Mouse (Mus musculus) neural tube, embryonic 11.5 days (tissue): ENCODE measurements around the gene Zswim5. TPM values are rescaled to one million over a fixed set of nuclear protein-coding genes. Genes with fewer than 3 reads are reported as not detected.
A peak's percentile ranks its signal among the peaks of the same experiment; 100 is the strongest.
"Not testable (repeated sequence)": the region's sequence is repeated elsewhere in the genome, so short reads cannot be mapped to it uniquely, and the experiment has no call there.

ENCODE experiments used
- ATAC-seq: fragments of 200-750 bp; cut with Nextera tagmentation; 2 replicates; pipeline ENCODE4 v1.8.0; 2017; ENCODE audit warnings: moderate number of reproducible peaks, mild to moderate bottlenecking, moderate TSS enrichment, moderate library complexity; ENCODE audit not compliant: insufficient read depth, low FRiP score, low TSS enrichment
- DNase-seq: peaks from one replicate; pipeline ENCODE4 v3.0.0-alpha.2; 2015; ENCODE audit warnings: low spot score
- H3K27ac ChIP-seq: fragments of 300-500 bp; sonication (generic); 2 replicates; pipeline ENCODE4 v1.5.1; 2014; ENCODE audit warnings: low read depth, mild to moderate bottlenecking, low read length
- H3K27me3 ChIP-seq: fragments of 300-500 bp; sonication (generic); 2 replicates; pipeline ENCODE4 v1.6.1; 2014; ENCODE audit warnings: mild to moderate bottlenecking, low read length, mixed read lengths; ENCODE audit not compliant: control insufficient read depth, insufficient read depth
- H3K36me3 ChIP-seq: fragments of 300-500 bp; sonication (generic); 2 replicates; pipeline ENCODE4 v1.6.1; 2014; ENCODE audit warnings: mild to moderate bottlenecking, low read length, moderate library complexity, mixed read lengths; ENCODE audit not compliant: control insufficient read depth, insufficient read depth
- H3K4me1 ChIP-seq: fragments of 300-500 bp; sonication (generic); 2 replicates; pipeline ENCODE4 v1.6.1; 2014; ENCODE audit warnings: low read length, mixed read lengths; ENCODE audit not compliant: control insufficient read depth, insufficient read depth
- H3K4me2 ChIP-seq: fragments of 300-500 bp; sonication (generic); 2 replicates; pipeline ENCODE4 v1.6.1; 2014; ENCODE audit warnings: low read depth, mild to moderate bottlenecking, moderate library complexity
- H3K4me3 ChIP-seq: fragments of 300-500 bp; sonication (generic); 2 replicates; pipeline ENCODE4 v1.5.1; 2014; ENCODE audit warnings: low read depth, low read length
- H3K9ac ChIP-seq: fragments of 300-500 bp; sonication (generic); 2 replicates; pipeline ENCODE4 v1.6.1; 2014; ENCODE audit warnings: mild to moderate bottlenecking, low read length
- H3K9me3 ChIP-seq: fragments of 300-500 bp; sonication (generic); 2 replicates; pipeline ENCODE4 v1.6.1; 2016; ENCODE audit warnings: low read length; ENCODE audit not compliant: control insufficient read depth
- WGBS: fragments of 180-500 bp; shearing (Covaris S2); extraction: QIAGEN DNeasy Blood & Tissue Kit; methylation state at CpG from one replicate; pipeline ENCODE4 v1.1.7; 2014; 5-methylcytosine and 5-hydroxymethylcytosine counted together
- polyA plus RNA-seq: library from polyadenylated mRNA; unstranded; fragments of >200 nt; fragmentation: Nextera tagmentation; extraction: Ambion mirVana; gene quantifications from 2 replicates; pipeline ENCODE4 v1.2.1, GENCODE M21; 2014

Zswim5 gene
- 11.1 and 13.6 TPM in 2 replicates for polyA plus RNA-seq

DNA sequence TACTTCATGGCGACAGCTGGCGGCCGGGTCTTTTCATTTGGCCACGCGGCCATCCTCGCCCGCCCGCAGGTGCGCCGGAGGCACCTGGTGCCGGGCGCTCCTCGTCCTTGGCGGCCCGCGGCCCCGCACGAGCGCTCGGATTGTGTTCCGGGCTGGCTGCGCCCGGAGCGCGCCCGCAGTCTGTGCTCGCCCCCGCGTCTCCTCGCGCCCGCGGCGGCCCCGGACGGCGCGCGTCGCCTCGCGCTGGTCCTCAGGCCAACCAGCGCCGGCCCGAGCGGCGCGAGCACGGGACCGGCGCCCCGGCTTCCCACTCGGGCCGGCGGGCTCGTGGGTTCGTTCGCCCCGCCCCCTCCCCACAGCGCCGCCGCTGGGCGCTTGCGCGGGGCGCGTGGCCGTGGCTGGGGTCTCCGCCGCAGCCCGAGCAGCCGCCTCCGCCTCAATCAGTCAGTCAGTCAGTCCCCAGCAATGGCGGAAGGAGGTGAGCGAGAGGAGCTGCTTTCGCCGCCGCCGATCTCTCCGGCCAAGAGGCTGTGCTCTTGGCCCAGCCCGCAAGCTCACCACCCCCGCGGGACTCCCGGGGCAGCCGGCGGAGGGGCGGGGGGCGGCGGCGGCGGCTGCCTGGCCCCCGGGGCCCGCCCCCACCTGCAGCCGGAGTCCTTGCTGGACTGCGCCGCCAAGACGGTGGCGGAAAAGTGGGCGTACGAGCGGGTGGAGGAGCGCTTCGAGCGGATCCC, at the start of gene Zswim5:
Gene Zswim5, plus strand, starts transcription at position 382 of the 734 bp plus-strand sequence.
- peak within 1 kb of the TSS; percentile 98 for H3K27ac ChIP-seq
- WGBS: under 1% methylated on average over 91 of the region's 104 CpGs
- H3K36me3 ChIP-seq: no peaks in the 10 kb centered on the region
- peak within 1 kb of the TSS; percentile 78 for H3K4me2 ChIP-seq
- no peaks in the 10 kb centered on the region for H3K27me3 ChIP-seq
- H3K9ac ChIP-seq: peak within 1 kb of the TSS; percentile 94
- H3K4me1 ChIP-seq: peaks cover 5% of the 10 kb centered on the region; the same call in 1 of the 2 replicates
- DNase-seq (peak; percentile 88), ATAC-seq (peak; percentile 87)
- H3K4me3 ChIP-seq: peak within 1 kb of the TSS; percentile 94
- H3K9me3 ChIP-seq: no peaks in the 10 kb centered on the region

DNA sequence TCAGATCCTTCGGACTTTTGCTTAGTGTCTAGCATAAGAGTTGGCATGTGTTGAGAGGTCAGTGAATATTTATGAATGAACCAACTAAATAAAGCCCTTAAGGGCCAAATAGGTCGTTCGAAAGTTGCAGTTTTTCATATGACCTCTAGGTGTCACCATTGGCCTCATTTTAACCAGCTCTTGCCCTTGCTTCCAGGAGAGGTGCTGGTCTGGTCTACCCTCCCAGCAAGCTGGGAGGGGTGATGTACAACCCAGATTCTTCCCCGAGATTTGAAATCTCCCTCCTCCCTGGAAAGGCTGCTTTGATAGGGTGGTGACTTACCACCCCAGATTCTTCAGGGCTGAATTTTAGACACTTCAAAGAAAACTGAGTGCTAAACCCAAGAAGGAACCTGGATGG, 49.4 kb upstream of the Zswim5 start:
- ATAC-seq (no peak), DNase-seq (peak; percentile 62)
- H3K27me3 ChIP-seq: no peaks in the 10 kb centered on the region
- peaks cover 9% of the 10 kb centered on the region; the same call in 1 of the 2 replicates for H3K4me1 ChIP-seq
- H3K36me3 ChIP-seq: no peaks in the 10 kb centered on the region
- H3K9ac ChIP-seq: no peak overlapping the region
- 4% methylated on average over 4 of the region's 4 CpGs for WGBS
- no peak overlapping the region for H3K4me3 ChIP-seq
- no peak overlapping the region for H3K27ac ChIP-seq
- no peak overlapping the region for H3K4me2 ChIP-seq
- no peaks in the 10 kb centered on the region for H3K9me3 ChIP-seq

DNA sequence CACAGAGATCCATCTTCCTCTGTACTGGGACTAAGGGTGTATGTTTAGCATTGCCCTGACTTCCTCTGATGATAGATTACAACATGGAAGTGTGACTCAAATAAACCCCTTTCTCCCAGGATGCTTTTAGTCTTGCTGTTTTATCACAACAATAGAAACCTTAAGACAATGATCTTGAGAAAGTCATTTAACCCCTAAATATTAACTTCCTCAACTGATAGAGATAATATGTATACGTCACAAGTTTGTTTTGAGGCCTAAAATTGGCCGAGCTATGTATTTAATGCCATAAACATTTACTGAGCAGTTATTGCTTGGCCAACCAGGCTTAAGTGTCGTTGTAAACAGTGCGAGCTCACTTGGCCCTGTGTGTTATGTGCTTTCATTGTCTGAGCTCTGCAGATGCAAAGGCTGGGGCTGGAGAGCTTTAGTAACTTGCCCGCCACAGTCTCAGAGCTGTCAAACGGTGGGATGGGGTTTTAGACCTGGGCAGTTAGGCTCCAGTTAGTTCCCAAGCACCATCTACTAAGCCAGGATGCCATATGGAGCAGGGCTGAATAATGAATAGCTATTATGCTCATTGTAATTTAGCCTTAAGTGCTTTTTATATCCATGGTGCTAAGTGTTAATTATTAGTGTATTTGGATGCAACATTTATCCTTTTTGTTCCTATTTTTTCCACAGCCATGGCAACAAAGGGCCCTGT, 47.7 kb upstream of the Zswim5 start:
- no peak overlapping the region for H3K4me2 ChIP-seq
- peaks cover 9% of the 10 kb centered on the region; the same call in 1 of the 2 replicates for H3K4me1 ChIP-seq

DNA sequence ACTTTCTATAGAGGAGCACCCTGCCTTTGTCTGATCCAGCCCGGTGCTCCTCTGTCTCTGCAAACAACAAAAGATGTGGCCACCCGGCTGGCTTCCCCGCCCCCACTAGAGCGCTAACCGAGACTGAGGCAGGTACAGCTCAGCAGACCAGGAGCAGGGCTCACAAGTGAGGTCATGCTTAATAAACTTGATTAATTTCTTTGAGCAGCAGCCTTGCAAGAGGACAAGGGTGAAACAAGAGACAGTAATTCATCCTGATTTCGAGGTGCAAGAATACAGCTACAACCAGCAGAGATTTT, 47.2 kb upstream of the Zswim5 start:
- H3K27ac ChIP-seq: peak overlapping the region; percentile 75
- 11% methylated on average over 6 of the region's 6 CpGs for WGBS
- DNase-seq: peak; percentile 74
- H3K4me3 ChIP-seq: no peak overlapping the region
- H3K27me3 ChIP-seq: no peaks in the 10 kb centered on the region
- H3K4me1 ChIP-seq: peaks cover 8% of the 10 kb centered on the region; the same call in 1 of the 2 replicates
- no peaks in the 10 kb centered on the region for H3K36me3 ChIP-seq
- peak; percentile 86 for ATAC-seq
- H3K9ac ChIP-seq: peak overlapping the region; percentile 12; the same call in 1 of the 2 replicates
- H3K9me3 ChIP-seq: no peaks in the 10 kb centered on the region
- H3K4me2 ChIP-seq: no peak overlapping the region

More for the DNA sequence above, 47.7 kb upstream of the Zswim5 start:
- Histone ChIP-seq H3K4me3 (no peak overlapping the region), H3K9me3 (no peaks in the 10 kb centered on the region), H3K9ac (peak overlapping the region; percentile 44; the same call in 1 of the 2 replicates), H3K36me3 (no peaks in the 10 kb centered on the region), H3K27me3 (no peaks in the 10 kb centered on the region), H3K27ac (peak overlapping the region; percentile 75)
- ATAC-seq (peak; percentile 43), DNase-seq (no peak)
- WGBS: 34% methylated on average over 6 of the region's 6 CpGs

DNA sequence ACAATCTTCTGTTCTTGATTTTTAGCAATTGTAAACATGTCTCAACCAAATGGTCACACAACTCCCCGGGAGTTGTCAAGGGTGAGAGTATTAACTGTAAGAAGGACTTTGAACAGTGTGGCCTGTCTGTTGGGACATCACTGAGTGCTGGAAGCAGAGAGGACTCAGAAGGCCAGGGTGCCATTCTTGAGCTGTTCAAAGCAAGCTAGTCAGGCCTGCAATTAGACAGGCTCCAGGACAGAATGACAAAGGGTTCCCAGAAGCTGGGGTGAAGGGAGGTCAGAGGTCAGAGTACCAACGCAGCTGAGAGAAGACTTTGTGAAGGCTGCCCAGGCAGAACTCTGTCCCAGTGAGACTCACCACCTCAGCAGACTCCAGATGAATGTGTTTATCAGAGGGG, 38.2 kb upstream of the Zswim5 start:
- H3K4me2 ChIP-seq: no peak overlapping the region
- H3K9ac ChIP-seq: no peak overlapping the region
- DNase-seq (no peak), ATAC-seq (no peak)
- no peaks in the 10 kb centered on the region for H3K4me1 ChIP-seq
- H3K9me3 ChIP-seq: no peaks in the 10 kb centered on the region
- no peak overlapping the region for H3K27ac ChIP-seq
- H3K4me3 ChIP-seq: no peak overlapping the region
- H3K27me3 ChIP-seq: no peaks in the 10 kb centered on the region
- no peaks in the 10 kb centered on the region for H3K36me3 ChIP-seq
- 28% methylated on average over 2 of the region's 2 CpGs for WGBS

DNA sequence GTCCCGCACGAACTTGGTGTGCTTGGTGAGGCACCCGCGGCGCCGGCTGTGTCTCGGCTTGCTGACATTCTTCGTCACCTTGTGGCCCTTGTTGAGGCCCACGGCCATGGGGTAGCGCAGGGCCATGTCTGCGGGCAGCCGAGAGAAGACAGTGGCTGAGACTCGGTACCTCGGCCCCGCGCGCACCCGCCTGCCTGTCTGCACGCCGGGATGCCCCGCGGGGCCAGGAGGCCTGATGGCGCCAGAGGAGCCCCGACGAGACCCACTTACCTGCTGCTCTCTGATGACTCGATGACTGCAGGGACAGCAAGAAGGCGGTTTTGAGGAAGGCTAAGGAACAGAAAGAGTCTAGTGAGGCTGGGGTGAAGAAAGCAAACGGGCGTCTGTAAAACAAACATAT, 37.1 kb upstream of the Zswim5 start:
- DNase-seq, ATAC-seq, H3K4me1 ChIP-seq, H3K4me3 ChIP-seq, H3K36me3 ChIP-seq, H3K27ac ChIP-seq, H3K4me2 ChIP-seq, H3K27me3 ChIP-seq, H3K9ac ChIP-seq, H3K9me3 ChIP-seq: not testable (repeated sequence)
- 43% methylated on average over 20 of the region's 29 CpGs for WGBS

DNA sequence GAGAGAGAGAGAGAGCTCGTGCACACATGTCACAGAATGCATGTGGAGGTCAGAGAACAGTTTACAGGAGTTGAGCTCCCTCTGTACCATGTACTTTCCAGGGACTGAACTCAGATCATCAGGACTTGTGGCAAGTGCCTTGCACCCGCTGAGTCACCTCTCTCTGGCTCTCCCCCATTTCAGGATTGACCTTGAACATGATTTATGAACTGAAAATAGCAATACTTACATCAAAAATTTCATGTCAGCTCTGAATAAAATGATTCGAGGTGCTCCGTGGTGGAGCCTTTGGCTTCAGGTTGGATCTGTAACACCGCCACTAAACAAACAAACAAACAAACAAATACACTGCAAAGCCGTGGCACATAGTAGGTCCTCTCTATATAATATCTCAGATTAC, 36.3 kb upstream of the Zswim5 start:
- H3K9ac ChIP-seq: no peak overlapping the region
- H3K27ac ChIP-seq: no peak overlapping the region
- DNase-seq (no peak), ATAC-seq (no peak)
- H3K4me2 ChIP-seq: no peak overlapping the region
- H3K27me3 ChIP-seq: no peaks in the 10 kb centered on the region
- no peaks in the 10 kb centered on the region for H3K4me1 ChIP-seq
- H3K4me3 ChIP-seq: no peak overlapping the region
- H3K36me3 ChIP-seq: no peaks in the 10 kb centered on the region
- no peaks in the 10 kb centered on the region for H3K9me3 ChIP-seq
- 85% methylated on average over 6 of the region's 6 CpGs for WGBS

DNA sequence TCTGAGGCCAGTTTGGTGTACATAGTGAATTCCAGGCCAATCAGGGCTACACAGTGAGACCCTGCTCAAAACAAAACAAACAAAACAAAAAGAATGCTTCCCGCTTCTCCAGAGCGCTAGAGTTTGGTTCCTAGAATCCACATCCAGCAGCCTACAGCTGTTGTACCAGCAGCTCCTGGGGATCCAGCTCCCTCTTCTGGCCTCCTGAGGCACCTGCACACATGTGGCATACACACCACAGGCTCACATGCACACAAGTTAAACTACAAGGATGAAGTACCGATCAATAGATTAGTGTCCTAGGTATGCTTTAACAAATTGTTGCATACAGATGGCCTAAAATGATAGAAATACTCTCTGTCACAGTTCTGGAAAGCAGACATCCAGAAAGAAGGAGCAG, 32.9 kb upstream of the Zswim5 start:
- H3K4me2 ChIP-seq: no peak overlapping the region
- H3K36me3 ChIP-seq: no peaks in the 10 kb centered on the region
- no peak for ATAC-seq
- H3K27me3 ChIP-seq: no peaks in the 10 kb centered on the region
- H3K27ac ChIP-seq: no peak overlapping the region
- H3K4me3 ChIP-seq: no peak overlapping the region
- no peak overlapping the region for H3K9ac ChIP-seq
- DNase-seq: no peak
- 94% methylated on average over 3 of the region's 3 CpGs for WGBS
- H3K4me1 ChIP-seq: no peaks in the 10 kb centered on the region
- no peaks in the 10 kb centered on the region for H3K9me3 ChIP-seq

DNA sequence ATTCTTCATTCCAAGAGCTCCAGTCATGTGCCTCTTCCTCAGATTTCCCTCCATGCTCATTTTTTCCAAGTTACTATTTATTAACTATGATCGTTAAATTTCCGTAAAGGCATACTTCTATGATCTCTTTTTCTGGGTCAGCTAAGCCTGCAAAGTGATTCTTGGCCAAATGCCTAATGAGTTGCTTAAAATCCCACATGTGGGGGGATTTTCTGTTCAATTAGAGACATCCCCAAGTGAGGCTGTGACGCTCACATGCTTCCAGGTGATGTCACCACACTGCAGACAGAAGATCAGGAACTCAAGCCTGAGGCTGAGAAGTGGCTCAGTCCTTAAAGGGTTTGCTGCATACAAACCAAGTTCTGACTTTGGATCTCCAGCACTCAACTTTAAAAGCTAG, 27.3 kb upstream of the Zswim5 start:
- WGBS: 82% methylated on average over 3 of the region's 3 CpGs
- no peak overlapping the region for H3K4me3 ChIP-seq
- no peaks in the 10 kb centered on the region for H3K27me3 ChIP-seq
- no peaks in the 10 kb centered on the region for H3K36me3 ChIP-seq
- no peak overlapping the region for H3K27ac ChIP-seq
- no peak for DNase-seq
- H3K4me2 ChIP-seq: no peak overlapping the region
- no peaks in the 10 kb centered on the region for H3K9me3 ChIP-seq
- H3K4me1 ChIP-seq: 0 out of 2 replicates have a peak, but pooled peaks cover 2% of the 10 kb centered on the region
- ATAC-seq: no peak
- no peak overlapping the region for H3K9ac ChIP-seq
